Mouse (Mus musculus) liver, postnatal 0 days (tissue): ENCODE data around the gene Myo1d. TPM values are rescaled to one million over a fixed set of nuclear protein-coding genes. Genes with fewer than 3 reads are reported as not detected.

Experiments
- ATAC-seq: fragments of 200-750 bp; cut with Nextera tagmentation; 2 replicates; pipeline ENCODE4 v1.8.0; 2017; ENCODE audit warnings: mild to moderate bottlenecking, moderate library complexity
- DNase-seq: peaks from one replicate; pipeline ENCODE4 v3.0.0-alpha.2; 2016
- H3K27ac ChIP-seq: fragments of 300-500 bp; sonication (generic); 2 replicates; pipeline ENCODE4 v1.5.1; 2014; ENCODE audit warnings: antibody characterized with exemption, moderate library complexity, mild to moderate bottlenecking, low read depth
- H3K27me3 ChIP-seq: fragments of 300-500 bp; sonication (generic); 2 replicates; pipeline ENCODE4 v1.6.1; 2014; ENCODE audit warnings: low read length, control low read depth, mixed read lengths; ENCODE audit not compliant: insufficient read depth
- H3K36me3 ChIP-seq: fragments of 300-500 bp; sonication (generic); replicated peaks from 2 replicates; pipeline ENCODE4 v1.6.1; 2014; ENCODE audit warnings: mild to moderate bottlenecking, control low read depth, low read length, moderate library complexity, mixed read lengths; ENCODE audit not compliant: insufficient read depth
- H3K4me1 ChIP-seq: fragments of 300-500 bp; sonication (generic); 2 replicates; pipeline ENCODE4 v1.6.1; 2014; ENCODE audit warnings: antibody characterized with exemption, mild to moderate bottlenecking, control low read depth; ENCODE audit not compliant: insufficient read depth
- H3K4me2 ChIP-seq: fragments of 300-500 bp; sonication (generic); 2 replicates; pipeline ENCODE4 v1.6.1; 2014; ENCODE audit warnings: low read depth, mild to moderate bottlenecking, low read length, moderate library complexity, mixed read lengths
- H3K4me3 ChIP-seq: fragments of 300-500 bp; sonication (generic); 2 replicates; pipeline ENCODE4 v1.5.1; 2014; ENCODE audit warnings: low read depth, low read length
- H3K9ac ChIP-seq: fragments of 300-500 bp; sonication (generic); replicated peaks from 2 replicates; pipeline ENCODE4 v1.6.1; 2014; ENCODE audit warnings: mild to moderate bottlenecking, moderate library complexity
- H3K9me3 ChIP-seq: fragments of 300-500 bp; sonication (generic); 2 replicates; pipeline ENCODE4 v1.6.1; 2016; ENCODE audit warnings: mild to moderate bottlenecking, control low read depth, low read length, mixed read lengths
- CTCF ChIP-seq: sonication (generic); IDR thresholded peaks from 2 replicates; pipeline ENCODE4 v1.5.1; 2016; ENCODE audit warnings: antibody characterized with exemption, low read depth
- EP300 ChIP-seq: IDR thresholded peaks from 2 replicates; pipeline ENCODE4 v1.6.1; 2016; ENCODE audit warnings: antibody characterized with exemption, low read depth, mild to moderate bottlenecking
- WGBS: fragments of 180-500 bp; shearing (Covaris S2); extraction: QIAGEN DNeasy Blood & Tissue Kit; methylation state at CpG from one replicate; pipeline ENCODE4 v1.1.7; 2014; ENCODE audit not compliant: insufficient replicate concordance; 5-methylcytosine and 5-hydroxymethylcytosine counted together
- polyA plus RNA-seq: library from polyadenylated mRNA; unstranded; fragments of >200 nt; fragmentation: Nextera tagmentation; extraction: Ambion mirVana; gene quantifications from 2 replicates; pipeline ENCODE4 v1.2.1, GENCODE M21; 2015

The Myo1d gene
- polyA plus RNA-seq, 1 experiment from 2014 or later, result 4.6 TPM

GRCm38 (mm10) chr11:80602041-80602458 lies 177.8 kb downstream of the Myo1d start:
- Histone ChIP-seq H3K9me3 (no peaks in the 10 kb centered on the region), H3K27ac (no peak overlapping the region), H3K4me1 (no peaks in the 10 kb centered on the region), H3K4me2 (no peak overlapping the region), H3K27me3 (0 out of 2 replicates have a peak, but pooled peaks cover 4% of the 10 kb centered on the region), H3K36me3 (no peaks in the 10 kb centered on the region), H3K4me3 (no peak overlapping the region), H3K9ac (no peak overlapping the region)
- 35% methylated on average over 8 of the region's 8 CpGs for WGBS
- no peak for DNase-seq
- TF ChIP-seq EP300, result no peak
- peak; percentile 62 for TF ChIP-seq CTCF
- ATAC-seq, result no peak

- Histone ChIP-seq H3K4me2 (no peak overlapping the region), H3K27me3 (0 out of 2 replicates have a peak, but pooled peaks cover 4% of the 10 kb centered on the region), H3K4me3 (no peak overlapping the region), H3K36me3 (no peaks in the 10 kb centered on the region), H3K4me1 (no peaks in the 10 kb centered on the region), H3K27ac (no peak overlapping the region), H3K9ac (no peak overlapping the region), H3K9me3 (no peaks in the 10 kb centered on the region)
- ATAC-seq (no peak), DNase-seq (no peak)
- 67% methylated on average over 20 of the region's 20 CpGs for whole genome bisulfite sequencing
- no peak for TF ChIP-seq CTCF
- TF ChIP-seq EP300, result no peak
Measured at GRCm38 (mm10) chr11:80601040-80601864, 178.6 kb downstream of the Myo1d start.

GRCm38 (mm10) chr11:80595482-80595881 lies 184.3 kb downstream of the Myo1d start:
- Histone ChIP-seq H3K4me1 (no peaks in the 10 kb centered on the region), H3K9me3 (no peaks in the 10 kb centered on the region), H3K4me2 (no peak overlapping the region), H3K9ac (no peak overlapping the region), H3K27ac (no peak overlapping the region), H3K36me3 (no peaks in the 10 kb centered on the region), H3K27me3 (no peaks in the 10 kb centered on the region), H3K4me3 (no peak overlapping the region)
- no peak for TF ChIP-seq EP300
- TF ChIP-seq CTCF, result no peak
- 76% methylated on average over 1 of the region's 1 CpGs for WGBS
- ATAC-seq, result no peak
- DNase-seq, result no peak

- DNase-seq (no peak), ATAC-seq (no peak)
- Histone ChIP-seq H3K4me1 (no peaks in the 10 kb centered on the region), H3K27me3 (no peaks in the 10 kb centered on the region), H3K36me3 (no peaks in the 10 kb centered on the region), H3K27ac (no peak overlapping the region), H3K4me3 (no peak overlapping the region), H3K4me2 (no peak overlapping the region), H3K9me3 (no peaks in the 10 kb centered on the region), H3K9ac (no peak overlapping the region)
- 64% methylated on average over 5 of the region's 5 CpGs for WGBS
- TF ChIP-seq EP300 (no peak), CTCF (no peak)
Measured at GRCm38 (mm10) chr11:80589387-80589786, 190.4 kb downstream of the Myo1d start.

GRCm38 (mm10) chr11:80585761-80586160 lies 194.1 kb downstream of the Myo1d start:
- H3K4me2 ChIP-seq, result no peak overlapping the region
- H3K27ac ChIP-seq, result no peak overlapping the region
- no peaks in the 10 kb centered on the region for H3K36me3 ChIP-seq
- H3K27me3 ChIP-seq, result no peaks in the 10 kb centered on the region
- DNase-seq (no peak), ATAC-seq (no peak)
- H3K4me1 ChIP-seq, result no peaks in the 10 kb centered on the region
- no peak overlapping the region for H3K4me3 ChIP-seq
- TF ChIP-seq EP300 (no peak), CTCF (no peak)
- no peaks in the 10 kb centered on the region for H3K9me3 ChIP-seq
- no peak overlapping the region for H3K9ac ChIP-seq

GRCm38 (mm10) chr11:80585211-80585610 lies 194.6 kb downstream of the Myo1d start:
- no peaks in the 10 kb centered on the region for H3K27me3 ChIP-seq
- 72% methylated on average over 11 of the region's 11 CpGs for WGBS
- H3K36me3 ChIP-seq, result no peaks in the 10 kb centered on the region
- DNase-seq (no peak), ATAC-seq (no peak)
- no peak overlapping the region for H3K4me2 ChIP-seq
- no peak overlapping the region for H3K4me3 ChIP-seq
- no peaks in the 10 kb centered on the region for H3K9me3 ChIP-seq
- H3K4me1 ChIP-seq, result no peaks in the 10 kb centered on the region
- H3K9ac ChIP-seq, result no peak overlapping the region
- TF ChIP-seq CTCF (no peak), EP300 (no peak)
- no peak overlapping the region for H3K27ac ChIP-seq
